Mouse (Mus musculus) liver, embryonic 11.5 days (tissue): ENCODE measurements around the gene Ccnb3. TPM values are rescaled to one million over a fixed set of nuclear protein-coding genes. Genes with fewer than 3 reads are reported as not detected.

ENCODE experiments used
- ATAC-seq: fragments of 200-750 bp; cut with Nextera tagmentation; replicated peaks from 2 replicates; pipeline ENCODE4 v1.8.0; 2017; ENCODE audit warnings: moderate number of reproducible peaks, mild to moderate bottlenecking, moderate TSS enrichment, moderate library complexity; ENCODE audit not compliant: low FRiP score
- DNase-seq: peaks from one replicate; pipeline ENCODE4 v3.0.0-alpha.2; 2017; ENCODE audit warnings: low spot score
- H3K27ac ChIP-seq: fragments of 300-500 bp; sonication (generic); 2 replicates; pipeline ENCODE4 v1.5.1; 2014; ENCODE audit warnings: mild to moderate bottlenecking, low read depth, low read length, control low read depth
- H3K27me3 ChIP-seq: fragments of 300-500 bp; sonication (generic); replicated peaks from 2 replicates; pipeline ENCODE4 v1.6.1; 2014; ENCODE audit warnings: low read length, mixed read lengths; ENCODE audit not compliant: control insufficient read depth, insufficient read depth
- H3K36me3 ChIP-seq: fragments of 300-500 bp; sonication (generic); 2 replicates; pipeline ENCODE4 v1.6.1; 2014; ENCODE audit warnings: mild to moderate bottlenecking, low read length, moderate library complexity, mixed read lengths; ENCODE audit not compliant: control insufficient read depth, insufficient read depth
- H3K4me1 ChIP-seq: fragments of 300-500 bp; sonication (generic); replicated peaks from 2 replicates; pipeline ENCODE4 v1.6.1; 2014; ENCODE audit warnings: low read length, mixed read lengths; ENCODE audit not compliant: control insufficient read depth, insufficient read depth
- H3K4me2 ChIP-seq: fragments of 300-500 bp; sonication (generic); 2 replicates; pipeline ENCODE4 v1.6.1; 2014; ENCODE audit warnings: mild to moderate bottlenecking, control low read depth, moderate library complexity
- H3K4me3 ChIP-seq: fragments of 300-500 bp; sonication (generic); 2 replicates; pipeline ENCODE4 v1.5.1; 2014; ENCODE audit warnings: low read depth, low read length, control low read depth
- H3K9ac ChIP-seq: fragments of 300-500 bp; sonication (generic); 2 replicates; pipeline ENCODE4 v1.6.1; 2014; ENCODE audit warnings: low read depth, low read length, control low read depth
- H3K9me3 ChIP-seq: fragments of 300-500 bp; sonication (generic); 2 replicates; pipeline ENCODE4 v1.6.1; 2016; ENCODE audit warnings: low read length, inconsistent platforms, mixed read lengths; ENCODE audit not compliant: control insufficient read depth
- WGBS: fragments of 180-500 bp; shearing (Covaris S2); extraction: QIAGEN DNeasy Blood & Tissue Kit; methylation state at CpG from one replicate; pipeline ENCODE4 v1.1.7; 2014; 5-methylcytosine and 5-hydroxymethylcytosine counted together
- polyA plus RNA-seq: library from polyadenylated mRNA; unstranded; fragments of >200 nt; fragmentation: Nextera tagmentation; extraction: Ambion mirVana; gene quantifications from 2 replicates; pipeline ENCODE4 v1.2.1, GENCODE M21; 2014

The Ccnb3 gene
- 0.04 TPM in 1 of 2 replicates, not detected in the other for polyA plus RNA-seq

DNA sequence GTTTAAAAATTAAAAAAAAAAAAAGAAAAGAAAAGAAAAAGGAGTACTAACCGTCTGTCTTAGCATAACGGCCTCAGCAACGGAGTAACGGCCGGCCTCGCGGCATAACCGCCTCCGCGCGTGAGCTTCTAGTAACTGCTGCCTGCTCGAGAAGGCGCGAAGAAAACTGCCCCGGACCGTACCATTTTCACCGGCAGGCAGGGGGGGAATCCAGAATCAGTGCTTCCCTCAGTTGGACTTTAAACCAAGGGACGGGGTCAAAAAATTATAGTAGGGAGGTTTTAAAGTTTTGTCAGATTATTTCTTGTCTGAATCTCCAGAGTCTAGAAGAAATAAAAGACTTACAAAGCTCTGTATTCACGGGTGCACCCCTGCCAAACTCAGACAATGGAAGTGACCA is at the start of gene Ccnb3:
Gene Ccnb3, minus strand, starts transcription at position 101 of the 400 bp plus-strand sequence.
- Histone ChIP-seq H3K9ac (no peak within 1 kb of the TSS), H3K9me3 (no peaks in the 10 kb centered on the region), H3K27ac (no peak within 1 kb of the TSS), H3K4me2 (no peak within 1 kb of the TSS), H3K27me3 (no peaks in the 10 kb centered on the region), H3K4me1 (no peaks in the 10 kb centered on the region), H3K36me3 (no peaks in the 10 kb centered on the region), H3K4me3 (no peak within 1 kb of the TSS)
- DNase-seq (no peak), ATAC-seq (no peak)
- 91% methylated on average over 19 of the region's 19 CpGs for WGBS

DNA sequence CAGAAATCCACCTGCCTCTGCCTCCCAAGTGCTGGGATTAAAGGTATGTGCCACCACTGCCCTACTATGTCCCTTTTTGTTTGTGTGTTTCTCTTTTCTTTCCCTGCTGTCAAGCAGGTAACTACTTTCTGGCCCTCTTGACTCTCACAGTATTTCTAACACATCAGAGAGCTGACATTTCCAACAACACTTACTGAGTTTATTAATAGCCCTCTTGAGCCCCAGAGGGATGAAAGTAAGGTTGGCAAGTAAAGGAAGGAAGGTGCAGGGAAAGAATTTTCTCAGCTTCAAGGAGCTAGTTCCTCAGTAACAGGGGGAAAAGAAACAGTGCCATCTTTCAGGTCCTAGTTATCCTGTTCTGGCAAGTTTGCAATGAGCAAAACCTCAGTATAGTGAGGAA is 48.9 kb upstream of the Ccnb3 start:
- Histone ChIP-seq H3K36me3 (no peaks in the 10 kb centered on the region), H3K9ac (no peak overlapping the region), H3K9me3 (no peaks in the 10 kb centered on the region), H3K4me3 (no peak overlapping the region), H3K27ac (no peak overlapping the region), H3K4me2 (no peak overlapping the region), H3K27me3 (no peaks in the 10 kb centered on the region), H3K4me1 (no peaks in the 10 kb centered on the region)
- no peak for ATAC-seq
- no peak for DNase-seq

DNA sequence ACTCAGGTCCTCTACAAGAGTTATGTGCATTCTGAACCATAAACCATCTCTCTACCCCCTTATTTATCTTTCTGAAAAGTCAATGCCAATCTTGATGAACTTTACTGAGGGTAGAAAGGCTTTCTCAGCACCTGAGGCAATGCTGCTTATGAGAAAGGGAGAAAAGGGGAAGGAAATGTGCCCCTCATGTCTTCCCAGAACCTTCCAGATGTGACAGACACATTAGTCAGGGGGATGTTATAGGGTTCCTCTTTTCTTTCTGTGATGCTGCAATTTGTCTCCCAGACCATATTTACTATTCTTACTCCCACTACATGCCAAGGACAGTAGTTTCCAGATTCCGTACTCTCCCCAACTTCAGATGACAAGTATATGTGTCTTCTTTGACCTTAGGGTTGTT is 44.5 kb upstream of the Ccnb3 start:
- H3K27me3 ChIP-seq, result no peaks in the 10 kb centered on the region
- 54% methylated on average over 1 of the region's 1 CpGs for whole genome bisulfite sequencing
- no peaks in the 10 kb centered on the region for H3K9me3 ChIP-seq
- H3K27ac ChIP-seq, result no peak overlapping the region
- DNase-seq, result no peak
- no peaks in the 10 kb centered on the region for H3K36me3 ChIP-seq
- ATAC-seq, result no peak
- no peak overlapping the region for H3K9ac ChIP-seq
- no peak overlapping the region for H3K4me3 ChIP-seq
- no peak overlapping the region for H3K4me2 ChIP-seq
- no peaks in the 10 kb centered on the region for H3K4me1 ChIP-seq

DNA sequence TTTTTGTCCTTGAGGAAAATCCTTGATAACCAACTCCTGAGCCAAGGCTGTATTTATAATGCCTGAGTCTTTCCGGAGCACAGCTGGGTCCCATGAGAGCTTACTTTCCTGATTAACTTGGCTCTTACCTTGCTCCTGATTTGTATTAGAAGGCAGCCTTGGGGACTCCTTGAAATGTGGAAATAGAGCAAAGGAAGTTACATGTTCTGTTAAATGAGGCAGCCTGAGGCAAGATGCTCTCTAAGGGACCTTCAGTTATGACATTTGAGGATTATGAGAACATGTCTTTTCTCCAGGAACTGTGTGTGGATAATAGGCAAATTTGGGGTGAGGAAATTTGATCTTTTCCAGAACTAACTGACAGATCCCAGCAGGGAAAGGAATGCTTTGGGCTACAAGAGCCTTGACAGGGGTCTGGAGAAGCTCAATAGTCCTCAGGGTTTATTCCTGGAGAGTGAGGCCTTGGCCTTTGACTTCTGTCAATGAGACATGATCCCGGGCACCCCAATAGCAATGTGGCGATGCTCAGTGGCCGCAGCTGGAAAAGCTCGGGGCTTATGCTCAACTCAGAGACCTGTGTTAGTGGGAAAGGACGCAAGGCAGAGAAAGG is 38.5 kb upstream of the Ccnb3 start:
- H3K9me3 ChIP-seq, result no peaks in the 10 kb centered on the region
- 55% methylated on average over 6 of the region's 6 CpGs for WGBS
- no peak for DNase-seq
- ATAC-seq, result no peak
- H3K4me1 ChIP-seq, result no peaks in the 10 kb centered on the region
- no peak overlapping the region for H3K27ac ChIP-seq
- H3K9ac ChIP-seq, result no peak overlapping the region
- H3K27me3 ChIP-seq, result no peaks in the 10 kb centered on the region
- H3K4me2 ChIP-seq, result no peak overlapping the region
- no peaks in the 10 kb centered on the region for H3K36me3 ChIP-seq
- no peak overlapping the region for H3K4me3 ChIP-seq

DNA sequence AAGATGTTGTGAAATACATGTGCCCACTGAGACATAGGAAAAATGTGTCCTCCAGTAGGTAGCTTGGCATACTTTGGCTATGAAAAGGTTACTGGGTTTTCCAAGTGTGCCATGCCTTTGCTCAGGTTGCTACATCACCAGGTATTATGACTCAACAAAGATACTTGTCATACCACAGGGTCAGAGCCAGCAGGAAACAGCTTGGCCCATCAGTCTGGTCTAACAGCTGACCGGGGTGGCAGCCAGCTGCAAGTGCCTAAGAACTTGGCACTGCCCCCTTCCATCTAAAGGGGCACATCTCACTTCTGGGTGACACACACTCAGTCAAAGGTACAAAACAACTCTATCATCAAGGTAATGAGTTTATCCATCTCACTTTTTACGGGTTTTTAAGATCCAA is 26.6 kb upstream of the Ccnb3 start:
- no peaks in the 10 kb centered on the region for H3K36me3 ChIP-seq
- no peaks in the 10 kb centered on the region for H3K27me3 ChIP-seq
- no peaks in the 10 kb centered on the region for H3K4me1 ChIP-seq
- no peak overlapping the region for H3K4me2 ChIP-seq
- H3K9me3 ChIP-seq, result no peaks in the 10 kb centered on the region
- ATAC-seq, result no peak
- no peak for DNase-seq
- H3K27ac ChIP-seq, result no peak overlapping the region
- H3K9ac ChIP-seq, result no peak overlapping the region
- H3K4me3 ChIP-seq, result no peak overlapping the region
- 70% methylated on average over 2 of the region's 2 CpGs for WGBS

DNA sequence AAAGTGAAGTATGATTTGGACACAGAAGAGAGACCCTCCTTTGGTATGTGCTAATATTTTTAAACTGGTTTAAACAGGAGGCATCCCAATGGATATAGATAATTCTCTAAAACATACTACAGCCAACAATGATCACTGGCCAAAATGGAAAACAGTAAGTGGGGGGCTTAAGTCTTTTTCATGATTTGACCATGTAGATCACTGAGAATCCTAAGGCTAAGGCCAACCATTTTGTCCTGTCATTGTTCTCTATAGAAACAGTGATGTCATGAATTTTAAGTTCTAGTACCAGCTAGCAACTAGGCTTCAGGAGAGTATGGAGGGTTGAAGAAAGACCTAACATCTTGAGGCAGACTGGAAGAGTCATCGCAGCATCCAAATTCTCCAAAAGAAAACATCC is 25.8 kb upstream of the Ccnb3 start, which contains the start of gene Akap4:
Gene Akap4, plus strand, starts transcription at position 301 of the 400 bp plus-strand sequence.
- Histone ChIP-seq H3K4me3 (no peak within 1 kb of the TSS), H3K27ac (no peak within 1 kb of the TSS), H3K4me2 (no peak within 1 kb of the TSS), H3K9me3 (no peaks in the 10 kb centered on the region), H3K9ac (no peak within 1 kb of the TSS), H3K4me1 (no peaks in the 10 kb centered on the region), H3K36me3 (no peaks in the 10 kb centered on the region), H3K27me3 (no peaks in the 10 kb centered on the region)
- 88% methylated on average over 1 of the region's 1 CpGs for WGBS
- ATAC-seq (no peak), DNase-seq (no peak)

DNA sequence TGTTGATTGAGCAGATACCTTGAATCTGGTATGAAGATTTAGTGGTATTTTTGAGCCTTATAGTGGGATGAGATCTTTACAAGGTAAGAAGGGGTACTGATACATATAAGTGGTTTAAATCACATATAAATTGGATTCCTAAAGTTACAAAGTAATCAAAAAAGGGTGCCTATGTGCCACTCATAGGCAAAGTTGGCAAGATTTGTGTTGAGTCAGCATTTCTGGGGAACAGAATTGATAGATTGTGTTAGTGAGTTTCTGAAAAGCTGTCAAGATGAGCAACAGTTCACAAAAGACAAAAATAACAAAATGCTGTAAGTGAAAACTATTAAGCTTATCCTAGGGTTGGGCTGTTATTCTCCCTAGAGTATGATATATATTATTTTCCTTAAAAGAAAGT is 22.7 kb upstream of the Ccnb3 start:
- H3K4me2 ChIP-seq, result no peak overlapping the region
- H3K27ac ChIP-seq, result no peak overlapping the region
- no peaks in the 10 kb centered on the region for H3K4me1 ChIP-seq
- H3K36me3 ChIP-seq, result no peaks in the 10 kb centered on the region
- no peak overlapping the region for H3K9ac ChIP-seq
- no peak overlapping the region for H3K4me3 ChIP-seq
- no peaks in the 10 kb centered on the region for H3K9me3 ChIP-seq
- H3K27me3 ChIP-seq, result no peaks in the 10 kb centered on the region
- DNase-seq (no peak), ATAC-seq (no peak)

DNA sequence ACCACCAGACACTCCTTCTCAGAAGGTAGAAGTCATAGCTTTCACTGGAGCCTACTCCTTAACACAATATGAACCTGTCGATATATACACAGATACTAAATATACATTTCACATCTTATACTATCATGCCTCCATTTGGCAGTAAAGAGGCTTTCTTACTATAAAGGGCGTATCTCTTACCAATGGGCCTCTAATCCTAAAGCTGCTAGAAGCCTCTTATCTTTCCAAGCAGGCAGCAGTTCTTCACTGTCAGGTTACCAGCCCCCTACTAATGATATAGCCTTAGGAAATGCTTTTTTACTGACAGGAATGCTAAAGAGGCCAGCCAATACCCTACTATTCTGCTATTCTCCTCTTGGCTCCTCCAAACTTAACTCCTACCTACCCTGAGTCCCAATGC is 16.2 kb upstream of the Ccnb3 start:
- ATAC-seq (peak; percentile 96), DNase-seq (no peak)
- Histone ChIP-seq H3K36me3 (no peaks in the 10 kb centered on the region), H3K4me1 (no peaks in the 10 kb centered on the region; the same call in 1 of the 2 replicates), H3K27me3 (no peaks in the 10 kb centered on the region), H3K27ac (peak overlapping the region; percentile 40), H3K4me3 (no peak overlapping the region), H3K9ac (no peak overlapping the region), H3K4me2 (peak overlapping the region; percentile 20; the same call in 1 of the 2 replicates), H3K9me3 (no peaks in the 10 kb centered on the region)
- 60% methylated on average over 2 of the region's 2 CpGs for WGBS

DNA sequence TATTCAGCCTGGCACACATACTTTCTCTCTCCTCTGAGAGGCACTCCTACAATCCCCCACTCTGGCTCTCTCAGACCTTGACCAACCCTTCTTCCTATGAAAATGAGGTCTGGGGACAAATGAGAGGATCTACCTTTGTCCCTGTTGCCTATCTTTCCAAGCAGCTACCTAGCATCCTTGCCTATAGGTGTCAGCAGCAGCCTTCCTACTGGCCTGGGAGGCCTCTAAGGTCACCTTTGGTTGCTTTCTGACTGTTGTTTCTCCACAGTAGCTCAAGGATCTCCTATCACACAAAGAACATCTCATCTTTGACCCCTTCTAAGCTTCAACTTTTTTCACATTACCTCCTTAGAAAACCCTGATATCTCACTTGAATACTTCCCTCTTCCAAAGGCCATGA is 15.6 kb upstream of the Ccnb3 start:
- H3K36me3 ChIP-seq, result no peaks in the 10 kb centered on the region
- no peak overlapping the region for H3K9ac ChIP-seq
- ATAC-seq, result peak; percentile 69
- no peaks in the 10 kb centered on the region; the same call in 1 of the 2 replicates for H3K4me1 ChIP-seq
- peak overlapping the region; percentile 40; the same call in 1 of the 2 replicates for H3K27ac ChIP-seq
- no peaks in the 10 kb centered on the region for H3K9me3 ChIP-seq
- H3K27me3 ChIP-seq, result no peaks in the 10 kb centered on the region
- H3K4me3 ChIP-seq, result no peak overlapping the region
- peak overlapping the region; percentile 1; the same call in 1 of the 2 replicates for H3K4me2 ChIP-seq
- no peak for DNase-seq
